Mouse (Mus musculus): Measurements from ENCODE around the gene Hmgb4. TPM values are rescaled to one million over a fixed set of nuclear protein-coding genes. Genes with fewer than 3 reads are reported as not detected.

Gene Hmgb4
- polyA plus RNA-seq (2017; shearing (Covaris generic)): not detected

GRCm38 (mm10) chr4:128260907-128261560 is at the start of gene Hmgb4:
Gene Hmgb4, minus strand, starts transcription at chr4:128260957.

Data from effector memory CD4-positive, alpha-beta T cell, adult 7 months (primary cell).